Mouse (Mus musculus) forebrain, embryonic 14.5 days (tissue): ENCODE measurements around the gene Abcc4. TPM values are rescaled to one million over a fixed set of nuclear protein-coding genes. Genes with fewer than 3 reads are reported as not detected.

Experiments
- ATAC-seq: fragments of 200-750 bp; cut with Nextera tagmentation; 2 replicates; pipeline ENCODE4 v1.8.0; 2017; ENCODE audit warnings: mild to moderate bottlenecking, moderate library complexity
- DNase-seq: peaks from one replicate; pipeline ENCODE4 v3.0.0-alpha.2; 2015; ENCODE audit warnings: low spot score
- H3K27ac ChIP-seq: fragments of 300-500 bp; sonication (generic); 2 replicates; pipeline ENCODE4 v1.5.1; 2014; ENCODE audit warnings: low read depth, mild to moderate bottlenecking, control low read depth, low read length, moderate library complexity
- H3K27me3 ChIP-seq: fragments of 300-500 bp; sonication (generic); replicated peaks from 2 replicates; pipeline ENCODE4 v1.6.1; 2014; ENCODE audit warnings: low read length, control low read depth, mixed read lengths; ENCODE audit not compliant: control insufficient read depth, insufficient read depth
- H3K36me3 ChIP-seq: fragments of 300-500 bp; sonication (generic); 2 replicates; pipeline ENCODE4 v1.6.1; 2014; ENCODE audit warnings: low read length, control low read depth; ENCODE audit not compliant: control insufficient read depth, insufficient read depth
- H3K4me1 ChIP-seq: fragments of 300-500 bp; sonication (generic); 2 replicates; pipeline ENCODE4 v1.6.1; 2014; ENCODE audit warnings: antibody characterized with exemption, low read length, control low read depth; ENCODE audit not compliant: control insufficient read depth, insufficient read depth
- H3K4me2 ChIP-seq: fragments of 300-500 bp; sonication (generic); 2 replicates; pipeline ENCODE4 v1.6.1; 2014; ENCODE audit warnings: mild to moderate bottlenecking, control low read depth, low read length
- H3K4me3 ChIP-seq: fragments of 300-500 bp; sonication (generic); 2 replicates; pipeline ENCODE4 v1.5.1; 2014; ENCODE audit warnings: low read depth, low read length, control low read depth
- H3K9ac ChIP-seq: fragments of 300-500 bp; sonication (generic); 2 replicates; pipeline ENCODE4 v1.6.1; 2014; ENCODE audit warnings: mild to moderate bottlenecking, low read length, control low read depth, moderate library complexity
- H3K9me3 ChIP-seq: fragments of 300-500 bp; sonication (generic); replicated peaks from 2 replicates; pipeline ENCODE4 v1.6.1; 2016; ENCODE audit warnings: low read length, control low read depth, mixed read lengths; ENCODE audit not compliant: control insufficient read depth
- WGBS: fragments of 180-500 bp; shearing (Covaris S2); extraction: QIAGEN DNeasy Blood & Tissue Kit; methylation state at CpG from one replicate; pipeline ENCODE4 v1.1.7; 2014; 5-methylcytosine and 5-hydroxymethylcytosine counted together
- polyA plus RNA-seq: library from polyadenylated mRNA; unstranded; fragments of >200 nt; fragmentation: Nextera tagmentation; extraction: Ambion mirVana; gene quantifications from 2 replicates; pipeline ENCODE4 v1.2.1, GENCODE M21; 2014

Gene Abcc4
- polyA plus RNA-seq, 1 experiment from 2014 or later = 1.0 TPM

DNA sequence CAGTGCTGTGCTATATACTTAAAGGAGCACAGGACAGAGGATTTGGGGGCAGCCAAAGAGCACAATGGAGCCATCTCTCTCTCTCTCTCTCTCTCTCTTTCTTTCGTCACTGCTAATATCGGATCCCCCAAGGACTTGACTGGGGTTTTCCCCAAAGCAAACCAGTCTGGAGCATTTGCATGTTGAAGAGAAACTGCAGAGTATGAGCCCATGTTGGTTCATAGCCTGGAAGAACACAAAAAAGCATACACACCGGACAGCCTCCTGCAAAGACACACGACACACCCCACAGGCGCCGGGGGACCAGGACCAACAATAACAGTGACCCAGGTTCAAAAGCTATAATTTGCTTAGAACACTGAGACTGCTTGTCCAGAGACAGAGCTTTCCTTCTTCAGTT is 14.1 kb downstream of the Abcc4 start:
- 93% methylated on average over 6 of the region's 6 CpGs for WGBS
- no peaks in the 10 kb centered on the region for H3K36me3 ChIP-seq
- DNase-seq (no peak), ATAC-seq (no peak)
- no peaks in the 10 kb centered on the region for H3K27me3 ChIP-seq
- H3K4me2 ChIP-seq = no peak overlapping the region
- H3K9me3 ChIP-seq = no peaks in the 10 kb centered on the region
- H3K27ac ChIP-seq = no peak overlapping the region
- H3K4me3 ChIP-seq = no peak overlapping the region
- H3K4me1 ChIP-seq = no peaks in the 10 kb centered on the region; the same call in 1 of the 2 replicates
- H3K9ac ChIP-seq = no peak overlapping the region

DNA sequence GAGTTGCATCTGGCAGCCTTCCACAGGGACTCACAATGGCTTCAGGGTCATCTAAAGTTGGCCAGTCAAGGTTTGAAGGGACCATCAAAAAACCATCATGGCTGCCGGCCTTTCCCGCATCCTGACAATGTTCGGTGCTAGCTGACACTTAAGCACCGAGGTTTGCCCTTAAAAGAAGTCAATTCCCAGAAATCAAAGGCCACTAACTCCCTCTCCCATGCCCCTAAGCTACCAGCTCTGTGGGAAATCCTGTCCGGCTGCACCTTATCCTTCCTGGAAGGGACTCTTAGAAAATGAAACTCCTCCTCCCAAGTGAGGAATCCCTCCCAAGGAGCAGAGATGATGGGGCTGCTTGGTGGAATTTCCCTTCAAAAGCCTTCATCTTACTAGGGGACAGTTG is 14.6 kb downstream of the Abcc4 start:
- DNase-seq = no peak
- H3K9ac ChIP-seq = no peak overlapping the region
- no peak overlapping the region for H3K4me3 ChIP-seq
- H3K27me3 ChIP-seq = no peaks in the 10 kb centered on the region
- ATAC-seq = no peak
- no peak overlapping the region for H3K4me2 ChIP-seq
- no peaks in the 10 kb centered on the region; the same call in 1 of the 2 replicates for H3K4me1 ChIP-seq
- H3K27ac ChIP-seq = no peak overlapping the region
- no peaks in the 10 kb centered on the region for H3K36me3 ChIP-seq
- no peaks in the 10 kb centered on the region for H3K9me3 ChIP-seq
- WGBS = 79% methylated on average over 5 of the region's 5 CpGs

DNA sequence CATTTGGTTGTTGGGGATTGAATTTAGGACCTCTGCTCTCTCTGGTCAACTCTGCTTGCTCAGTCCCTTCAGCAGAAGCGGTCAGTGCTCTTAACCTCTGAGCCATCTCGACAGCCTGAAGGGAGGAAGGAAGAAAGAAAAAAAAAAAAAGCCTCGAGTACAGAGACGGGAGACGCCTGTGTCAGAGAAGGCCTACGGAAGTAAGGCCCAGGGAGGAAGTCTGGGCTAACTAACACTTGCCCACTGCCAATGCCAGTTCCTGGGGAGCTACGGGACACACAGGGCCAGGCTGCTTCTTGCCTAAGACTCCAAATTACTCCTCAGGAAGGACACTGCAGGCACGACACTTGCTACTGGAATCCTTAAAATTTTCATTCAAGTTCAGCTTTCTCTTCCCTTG is 15.1 kb downstream of the Abcc4 start:
- Histone ChIP-seq H3K9ac (no peak overlapping the region), H3K4me1 (no peaks in the 10 kb centered on the region; the same call in 1 of the 2 replicates), H3K36me3 (no peaks in the 10 kb centered on the region), H3K4me3 (no peak overlapping the region), H3K27ac (no peak overlapping the region), H3K27me3 (no peaks in the 10 kb centered on the region), H3K4me2 (no peak overlapping the region), H3K9me3 (no peaks in the 10 kb centered on the region)
- WGBS = 83% methylated on average over 8 of the region's 8 CpGs
- no peak for DNase-seq
- ATAC-seq = no peak

DNA sequence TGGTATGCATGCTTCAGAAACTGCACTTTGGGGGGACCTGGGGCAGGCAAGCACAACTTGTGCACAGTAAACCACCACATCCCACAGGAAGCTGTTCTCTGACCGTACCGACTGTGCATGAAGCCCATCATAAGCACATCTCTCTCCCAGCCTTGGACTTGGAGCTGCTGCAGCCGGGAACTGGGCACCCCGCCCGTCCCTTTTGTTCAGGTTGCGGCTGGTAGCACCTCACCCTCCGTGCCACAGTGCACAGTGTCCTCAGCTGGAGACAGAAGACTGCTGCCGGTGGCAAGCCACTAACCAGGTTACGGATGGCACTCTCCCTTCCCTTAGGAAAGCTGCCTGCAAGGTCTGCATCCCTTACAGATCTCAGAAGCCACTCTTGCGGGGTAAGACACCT is 15.7 kb downstream of the Abcc4 start:
- ATAC-seq (no peak), DNase-seq (no peak)
- WGBS = 67% methylated on average over 10 of the region's 10 CpGs

DNA sequence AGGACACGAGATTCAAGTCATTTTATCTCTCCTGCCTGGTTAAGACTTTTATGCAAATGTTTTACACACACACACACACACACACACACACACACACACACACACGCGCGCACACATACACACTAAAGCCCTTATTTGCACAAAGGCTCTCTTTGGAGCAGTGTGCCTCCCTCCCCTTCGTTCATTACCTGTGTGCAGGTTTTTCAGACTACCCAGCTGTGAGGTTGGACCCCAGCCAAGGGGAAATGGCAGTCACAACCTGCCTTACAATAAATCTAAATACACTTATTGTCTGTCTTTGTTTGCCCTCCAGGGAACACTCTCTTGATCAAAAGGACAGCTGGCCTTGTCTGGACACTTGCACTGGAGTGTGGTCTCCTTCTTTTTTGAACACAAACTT is 17.4 kb downstream of the Abcc4 start:
- Histone ChIP-seq H3K36me3 (no peaks in the 10 kb centered on the region), H3K9me3 (no peaks in the 10 kb centered on the region), H3K9ac (no peak overlapping the region), H3K27me3 (no peaks in the 10 kb centered on the region), H3K27ac (no peak overlapping the region), H3K4me2 (no peak overlapping the region), H3K4me3 (no peak overlapping the region), H3K4me1 (no peaks in the 10 kb centered on the region; the same call in 1 of the 2 replicates)
- peak; percentile 34; the same call in 1 of the 2 replicates for ATAC-seq
- peak; percentile 24 for DNase-seq
- WGBS = 42% methylated on average over 5 of the region's 5 CpGs

More for the DNA sequence above, 15.7 kb downstream of the Abcc4 start:
- Histone ChIP-seq H3K9me3 (no peaks in the 10 kb centered on the region), H3K36me3 (no peaks in the 10 kb centered on the region), H3K4me2 (no peak overlapping the region), H3K27ac (no peak overlapping the region), H3K27me3 (no peaks in the 10 kb centered on the region), H3K4me3 (no peak overlapping the region), H3K9ac (no peak overlapping the region), H3K4me1 (no peaks in the 10 kb centered on the region; the same call in 1 of the 2 replicates)

DNA sequence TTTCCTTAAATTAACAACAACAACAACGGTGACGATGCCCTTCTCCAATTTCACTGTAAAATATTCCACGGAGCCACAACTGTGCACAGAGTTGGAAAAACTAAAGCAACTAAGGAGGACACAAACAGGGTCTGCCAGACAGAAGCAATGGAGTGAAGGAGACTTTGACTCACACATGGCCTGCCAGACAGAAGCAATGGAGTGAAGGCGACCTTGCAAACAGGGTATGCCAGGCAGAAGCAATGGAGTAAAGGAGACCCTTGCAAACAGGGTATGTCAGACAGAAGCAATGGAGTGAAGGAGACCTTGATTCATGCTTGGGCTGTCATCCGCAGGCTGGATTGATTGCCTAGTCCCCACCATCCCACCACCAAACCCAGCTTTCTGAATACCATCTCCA is 19.2 kb downstream of the Abcc4 start:
- H3K27ac ChIP-seq = no peak overlapping the region
- no peak overlapping the region for H3K4me3 ChIP-seq
- no peak for ATAC-seq
- no peaks in the 10 kb centered on the region for H3K9me3 ChIP-seq
- DNase-seq = no peak
- H3K27me3 ChIP-seq = no peaks in the 10 kb centered on the region
- H3K9ac ChIP-seq = no peak overlapping the region
- no peaks in the 10 kb centered on the region; the same call in 1 of the 2 replicates for H3K4me1 ChIP-seq
- WGBS = 88% methylated on average over 5 of the region's 5 CpGs
- H3K36me3 ChIP-seq = no peaks in the 10 kb centered on the region
- H3K4me2 ChIP-seq = no peak overlapping the region

DNA sequence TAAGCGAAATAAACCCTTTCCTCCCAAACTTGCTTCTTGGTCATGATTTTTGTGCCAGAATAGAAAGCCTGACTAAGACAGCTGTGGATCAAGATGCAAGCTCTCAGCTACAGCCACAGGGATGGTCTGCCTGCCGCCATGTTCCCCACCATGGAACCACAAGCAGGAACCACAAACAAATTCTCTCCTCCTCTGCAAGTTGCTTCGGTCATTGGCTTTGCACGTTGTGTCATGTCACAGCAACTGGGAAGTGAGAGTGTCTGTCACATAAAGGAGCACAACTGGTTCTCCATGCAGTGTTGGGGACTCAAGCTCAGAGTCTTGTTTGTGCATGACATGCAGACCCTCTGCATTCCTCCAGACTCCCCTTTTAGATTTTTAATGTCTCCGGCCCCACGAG is 20.4 kb downstream of the Abcc4 start:
- WGBS = 95% methylated on average over 6 of the region's 6 CpGs
- Histone ChIP-seq H3K4me3 (no peak overlapping the region), H3K4me2 (no peak overlapping the region), H3K27me3 (no peaks in the 10 kb centered on the region), H3K4me1 (no peaks in the 10 kb centered on the region; the same call in 1 of the 2 replicates), H3K9me3 (no peaks in the 10 kb centered on the region), H3K36me3 (no peaks in the 10 kb centered on the region), H3K9ac (no peak overlapping the region), H3K27ac (no peak overlapping the region)
- DNase-seq = no peak
- ATAC-seq = no peak

DNA sequence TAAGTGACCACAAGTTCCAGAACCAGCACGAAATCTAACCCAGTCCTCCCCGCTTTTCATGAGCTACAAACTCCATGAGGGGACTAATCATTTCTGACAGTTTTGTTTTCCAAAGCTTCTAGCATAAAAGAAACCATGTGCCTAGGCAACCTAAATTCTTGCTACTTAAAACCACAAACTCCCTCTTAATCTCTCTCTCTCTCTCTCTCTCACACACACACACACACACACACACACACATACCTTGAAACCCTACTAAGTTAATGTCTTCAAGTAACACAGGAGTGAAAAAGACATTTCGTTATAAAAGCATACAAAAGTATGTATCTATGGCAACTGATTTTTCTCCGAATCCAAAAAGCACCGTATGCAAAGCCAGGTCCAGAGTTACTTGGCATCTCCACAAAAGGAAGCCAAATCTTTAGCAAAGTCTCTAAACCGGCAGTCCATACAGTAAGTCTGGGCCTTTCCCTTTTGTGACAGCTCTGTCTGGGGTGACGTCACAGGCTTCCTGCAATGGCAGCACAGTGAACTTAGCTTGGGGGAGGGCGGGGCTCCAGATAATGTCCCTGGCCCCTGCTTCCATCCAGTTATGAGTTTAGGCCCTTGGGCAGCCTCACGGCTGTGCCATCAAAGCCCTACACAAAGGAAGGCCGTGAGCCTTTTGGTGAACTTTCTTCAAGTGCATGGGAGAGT is 23.5 kb downstream of the Abcc4 start:
- no peak overlapping the region for H3K27ac ChIP-seq
- no peaks in the 10 kb centered on the region for H3K4me1 ChIP-seq
- no peak overlapping the region for H3K4me2 ChIP-seq
- 61% methylated on average over 10 of the region's 10 CpGs for WGBS
- no peaks in the 10 kb centered on the region for H3K9me3 ChIP-seq
- no peak overlapping the region for H3K9ac ChIP-seq
- H3K27me3 ChIP-seq = no peaks in the 10 kb centered on the region
- no peaks in the 10 kb centered on the region for H3K36me3 ChIP-seq
- ATAC-seq = no peak
- DNase-seq = no peak
- H3K4me3 ChIP-seq = no peak overlapping the region

DNA sequence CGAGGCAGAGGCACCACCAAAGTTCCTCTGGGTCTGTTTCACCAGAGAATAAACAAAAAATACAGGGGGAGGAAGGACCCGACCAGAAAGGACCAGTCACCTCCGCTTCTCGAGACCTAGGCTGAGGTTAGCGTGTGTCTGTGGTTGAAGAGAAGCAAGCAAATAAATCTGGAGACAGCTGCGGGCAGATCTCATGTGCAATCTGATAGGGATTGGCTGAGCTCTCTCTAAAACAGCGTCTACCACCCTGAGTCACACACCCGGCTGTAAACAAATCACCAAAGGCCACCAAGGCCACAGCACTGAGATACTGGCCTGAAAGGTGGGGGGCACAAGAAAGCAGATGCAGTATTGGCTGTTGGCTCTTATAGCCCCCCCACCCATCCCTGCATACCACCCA is 24.9 kb downstream of the Abcc4 start:
- H3K4me3 ChIP-seq = no peak overlapping the region
- H3K27ac ChIP-seq = no peak overlapping the region
- H3K9me3 ChIP-seq = no peaks in the 10 kb centered on the region
- no peak overlapping the region for H3K4me2 ChIP-seq
- no peaks in the 10 kb centered on the region for H3K36me3 ChIP-seq
- H3K4me1 ChIP-seq = no peaks in the 10 kb centered on the region
- no peaks in the 10 kb centered on the region for H3K27me3 ChIP-seq
- ATAC-seq = no peak
- H3K9ac ChIP-seq = no peak overlapping the region
- no peak for DNase-seq
- 92% methylated on average over 8 of the region's 8 CpGs for WGBS
